Mouse (Mus musculus) embryonic fibroblast, embryonic 13.5 days (primary cell): ENCODE data around the gene Gstm5. TPM values are rescaled to one million over a fixed set of nuclear protein-coding genes. Genes with fewer than 3 reads are reported as not detected.
"Not testable (repeated sequence)": the region's sequence is repeated elsewhere in the genome, so short reads cannot be mapped to it uniquely, and the experiment has no call there.

Experiments
- H3K27ac ChIP-seq: 2 replicates; pipeline ENCODE4 v1.5.1; 2012; ENCODE audit warnings: low read length, control low read depth, inconsistent platforms; ENCODE audit not compliant: insufficient read depth
- H3K4me1 ChIP-seq: 2 replicates; pipeline ENCODE4 v1.6.1; 2011; ENCODE audit warnings: low read length; ENCODE audit not compliant: control insufficient read depth, insufficient read depth
- H3K4me3 ChIP-seq: 2 replicates; pipeline ENCODE4 v1.5.1; 2011; ENCODE audit warnings: mild to moderate bottlenecking, control low read depth, low read length; ENCODE audit not compliant: insufficient read depth
- CTCF ChIP-seq: IDR thresholded peaks from 2 replicates; pipeline ENCODE4 v1.5.1; 2011; ENCODE audit warnings: mild to moderate bottlenecking, control low read depth, low read length, moderate library complexity, borderline replicate concordance; ENCODE audit not compliant: insufficient read depth
- POLR2A ChIP-seq: IDR thresholded peaks from 2 replicates; pipeline ENCODE4 v1.6.1; 2011; ENCODE audit warnings: low read depth, mild to moderate bottlenecking, control low read depth, low read length, moderate library complexity
- polyA plus RNA-seq: library from polyadenylated mRNA; stranded (reverse); fragments of >200 nt; gene quantifications from 2 replicates; pipeline ENCODE4 v1.2.4, GENCODE M21; 2011; ENCODE audit warnings: low read depth; ENCODE audit not compliant: missing spikeins, insufficient read length

The Gstm5 gene
- polyA plus RNA-seq, 1 experiment = 75.4 TPM

DNA sequence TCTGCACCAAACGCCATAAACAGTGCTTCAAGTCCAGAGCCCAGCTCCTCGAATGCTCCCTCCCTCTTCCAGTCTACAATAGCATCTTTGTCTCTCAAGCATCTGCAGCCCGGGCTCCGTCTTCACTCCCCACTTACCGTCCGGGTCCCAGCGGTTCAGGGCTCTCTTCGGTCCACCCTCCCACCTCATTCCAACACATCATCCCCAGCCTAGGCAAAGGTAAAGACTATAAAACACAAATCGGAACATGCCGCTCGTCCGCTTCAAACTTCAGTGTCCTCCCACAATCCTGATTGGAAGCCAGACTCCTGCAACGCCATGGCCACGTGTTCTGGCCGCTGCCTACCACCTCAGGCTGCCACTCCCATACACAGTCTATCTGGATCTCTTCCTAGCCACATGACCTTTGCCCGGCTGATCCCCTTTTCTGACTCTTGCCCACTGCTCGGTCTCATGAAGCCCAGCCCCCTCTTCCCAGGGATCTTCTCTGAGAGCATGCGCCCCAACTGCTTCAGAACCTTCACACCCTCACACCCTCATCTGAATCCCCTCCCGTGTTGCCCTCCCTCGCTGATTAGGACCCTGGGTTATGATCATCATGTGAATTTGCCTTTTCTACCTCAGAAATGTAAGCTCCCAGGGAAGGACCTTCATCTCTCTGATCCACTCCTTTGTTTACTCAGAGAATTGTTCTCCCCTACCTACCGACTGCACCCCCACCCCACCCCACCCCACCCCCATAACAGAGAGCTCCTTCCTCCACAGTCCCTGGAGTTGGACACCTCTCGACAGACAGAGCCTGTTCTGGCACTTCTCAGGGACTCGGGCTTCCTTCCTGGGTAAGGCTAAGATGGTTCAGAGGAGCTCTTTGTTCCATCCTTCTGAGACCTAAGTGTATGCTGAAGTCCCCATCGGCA is 22.0 kb upstream of the Gstm5 start:
- TF ChIP-seq CTCF (no peak), POLR2A (no peak)
- H3K4me1 ChIP-seq = no peaks in the 10 kb centered on the region
- H3K4me3 ChIP-seq = no peak overlapping the region
- H3K27ac ChIP-seq = no peak overlapping the region

DNA sequence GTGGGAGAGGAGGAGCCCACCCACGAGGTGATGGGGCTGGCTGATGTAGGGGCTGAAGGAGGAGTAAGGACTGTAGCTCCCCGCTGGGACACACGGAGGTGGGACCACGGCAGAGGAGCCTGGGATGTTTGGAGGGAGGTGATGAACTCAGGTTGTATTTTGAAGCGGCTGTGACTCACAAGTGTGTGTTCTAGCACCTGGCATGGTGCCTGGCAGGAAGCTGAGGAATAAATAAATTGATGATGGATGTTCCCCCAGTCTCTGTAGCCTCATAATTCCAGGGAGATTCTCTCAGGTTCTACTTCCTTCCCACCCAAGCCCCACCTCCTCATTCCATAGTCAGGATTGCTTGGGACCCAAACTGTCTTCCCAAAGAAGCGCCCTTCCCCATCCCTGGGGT is 20.4 kb upstream of the Gstm5 start:
- no peak overlapping the region for H3K4me3 ChIP-seq
- H3K27ac ChIP-seq = no peak overlapping the region
- H3K4me1 ChIP-seq = no peaks in the 10 kb centered on the region
- TF ChIP-seq POLR2A (no peak), CTCF (no peak)

DNA sequence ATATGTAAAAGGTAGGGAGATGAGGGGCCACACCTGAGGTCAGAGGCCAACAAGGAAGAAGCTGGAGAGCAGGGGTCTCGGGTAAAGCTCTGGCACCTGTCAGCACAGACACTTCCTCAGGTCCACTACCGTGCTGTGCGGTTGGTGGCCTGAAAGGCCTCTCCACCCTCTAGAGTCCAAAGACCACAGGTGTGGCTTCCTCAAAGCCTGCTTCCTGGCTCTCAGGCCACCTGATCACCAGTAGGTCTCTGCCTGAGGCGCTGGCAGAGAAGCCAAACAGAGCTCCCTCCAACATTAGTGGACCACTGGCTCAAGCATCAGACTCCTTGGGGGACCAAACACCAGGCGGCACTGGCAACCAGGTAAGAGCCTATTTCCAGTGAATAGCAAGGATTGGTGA is 18.6 kb upstream of the Gstm5 start, which contains the start of gene Eps8l3:
Eps8l3 (plus strand) TSS at position 225 of the 400 bp plus-strand sequence.
- H3K27ac ChIP-seq = no peak within 1 kb of the TSS
- TF ChIP-seq POLR2A (no peak), CTCF (no peak)
- H3K4me1 ChIP-seq = no peaks in the 10 kb centered on the region
- no peak within 1 kb of the TSS for H3K4me3 ChIP-seq

DNA sequence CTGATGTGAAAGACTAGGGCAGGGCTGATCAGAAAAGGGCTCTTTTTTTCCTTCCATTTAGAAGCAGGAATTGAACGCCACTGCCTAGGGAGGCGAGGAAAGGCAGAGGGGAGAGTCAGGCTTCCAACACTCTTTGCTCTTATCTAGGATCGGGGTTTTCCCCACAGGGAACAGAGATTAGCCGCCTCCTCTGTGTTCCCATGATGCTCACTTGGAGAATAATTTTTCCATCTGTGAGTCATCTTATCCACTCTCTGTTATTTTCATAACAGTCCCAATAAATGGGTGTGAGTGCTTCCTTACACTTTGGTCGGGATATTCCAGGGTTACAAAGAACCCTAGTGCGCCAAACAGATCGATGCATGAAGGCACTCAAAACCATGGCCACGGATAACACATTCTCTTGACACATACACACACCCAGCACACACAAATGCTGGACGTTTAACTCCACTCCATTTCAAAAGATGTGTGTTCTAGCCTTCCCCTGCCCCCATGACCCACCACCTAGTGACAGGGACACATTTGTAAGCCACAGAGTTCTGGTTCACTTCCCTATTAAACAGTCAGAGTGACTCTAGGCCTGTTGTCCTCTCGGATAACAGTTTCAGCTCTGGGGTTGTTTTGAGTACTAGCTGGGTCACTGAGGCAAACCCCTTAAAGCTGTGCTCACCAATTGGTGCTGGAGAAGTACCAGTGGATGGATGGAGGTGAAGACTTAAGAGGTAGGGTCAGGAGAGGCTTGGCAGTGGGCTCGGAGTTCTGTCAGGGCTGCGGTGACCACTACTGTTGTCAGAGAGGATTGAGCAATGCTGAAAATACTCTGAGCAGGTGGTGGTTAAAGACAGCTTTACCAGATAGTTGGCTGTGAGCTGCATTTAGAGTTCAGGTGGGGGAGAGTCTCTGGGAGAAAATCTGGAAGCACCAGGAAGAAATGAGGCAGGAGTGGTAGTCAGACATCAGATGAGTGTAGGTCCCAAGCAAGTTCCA is 17.6 kb upstream of the Gstm5 start:
- H3K27ac ChIP-seq = no peak overlapping the region
- no peak overlapping the region for H3K4me3 ChIP-seq
- no peaks in the 10 kb centered on the region for H3K4me1 ChIP-seq
- no peak for TF ChIP-seq CTCF
- no peak for TF ChIP-seq POLR2A

DNA sequence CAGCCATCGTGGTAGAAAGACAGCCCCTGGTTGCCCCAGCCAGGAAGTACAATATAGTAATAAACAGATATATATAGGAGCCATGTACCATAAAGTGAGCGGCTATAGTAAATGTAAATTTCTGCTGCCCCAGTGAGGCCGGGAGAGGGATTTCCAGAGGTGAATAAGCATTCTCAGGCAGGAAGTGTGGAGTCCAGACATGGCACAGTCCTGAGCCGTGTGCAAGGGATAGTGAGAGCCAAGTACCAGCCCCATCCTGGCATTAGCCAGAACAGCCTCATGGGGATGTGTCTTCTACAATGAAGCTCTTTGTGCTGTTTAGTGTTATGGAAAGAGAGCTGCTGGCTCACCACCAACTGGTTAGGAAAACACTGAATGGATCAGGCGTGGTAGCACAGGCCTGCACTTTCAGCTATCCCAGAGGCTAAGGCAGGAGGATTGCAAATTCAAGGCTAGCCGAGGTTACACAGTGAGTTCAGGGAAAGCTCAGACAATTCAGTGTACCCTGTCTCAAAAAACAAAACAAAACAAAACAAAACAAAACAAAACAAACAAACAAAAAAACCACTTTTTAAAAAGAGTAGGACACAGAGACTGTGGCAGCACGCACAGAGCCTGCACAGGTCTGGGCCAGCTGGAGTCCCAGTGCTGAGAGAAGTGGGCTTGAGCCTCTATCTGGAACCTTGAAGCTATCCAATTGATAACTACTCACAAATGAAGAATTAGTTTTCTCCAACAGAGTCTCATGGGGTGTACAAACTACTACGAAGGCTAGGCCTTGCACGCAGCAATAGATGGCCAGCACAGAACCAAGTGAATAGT is 7.7 kb upstream of the Gstm5 start:
- Histone ChIP-seq H3K4me3 (no peak overlapping the region), H3K4me1 (no peaks in the 10 kb centered on the region), H3K27ac (no peak overlapping the region)
- TF ChIP-seq POLR2A = no peak
- no peak for TF ChIP-seq CTCF

DNA sequence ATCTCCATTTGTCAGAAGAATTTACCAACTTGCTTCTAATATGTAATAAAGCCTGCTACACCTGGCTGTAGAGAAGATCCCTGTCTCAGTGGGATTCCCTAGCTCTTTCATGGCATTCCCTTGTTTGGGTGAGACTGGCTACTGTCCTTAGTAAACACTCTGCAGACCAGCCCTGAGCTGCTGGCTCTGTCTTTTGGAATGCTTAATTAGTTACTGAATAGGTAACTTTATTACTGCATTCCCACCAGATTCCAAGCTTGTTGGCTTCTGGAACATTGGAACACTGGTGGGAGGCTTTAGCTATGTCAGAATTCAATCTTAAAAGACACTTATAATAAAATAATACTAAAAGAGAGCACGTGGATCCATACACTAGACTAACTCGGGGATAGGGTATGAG is 6.4 kb upstream of the Gstm5 start:
- not testable (repeated sequence) for H3K4me3 ChIP-seq, H3K27ac ChIP-seq, H3K4me1 ChIP-seq

DNA sequence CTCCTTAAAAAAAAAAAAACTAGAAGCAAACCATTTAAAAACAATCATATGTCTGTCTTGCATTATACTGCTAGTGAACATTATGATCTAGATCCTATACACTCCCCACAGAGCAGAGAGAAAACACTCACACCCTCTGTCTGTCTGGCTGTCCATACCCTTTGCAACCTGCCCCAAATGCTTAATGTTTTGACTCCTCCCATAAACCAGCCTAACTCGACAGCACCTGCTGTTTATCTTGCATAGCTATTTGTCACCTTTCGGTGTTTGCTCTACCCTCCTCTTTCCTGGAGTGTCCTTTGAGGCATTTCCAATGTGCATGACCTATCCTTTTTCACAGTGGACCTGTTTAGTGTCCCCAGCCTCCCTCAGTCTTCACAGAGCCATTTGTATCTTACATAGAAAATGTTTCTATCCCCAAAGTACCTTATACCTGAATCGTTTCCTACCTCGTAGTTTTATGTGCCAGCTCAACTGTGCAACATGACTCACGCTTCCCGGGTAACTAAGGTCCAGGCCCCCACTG is 364 bp upstream of the Gstm5 start:
- peak overlapping the region; percentile 24 for H3K4me3 ChIP-seq
- no peak overlapping the region for H3K27ac ChIP-seq
- no peak for TF ChIP-seq POLR2A
- no peak for TF ChIP-seq CTCF
- no peaks in the 10 kb centered on the region for H3K4me1 ChIP-seq

DNA sequence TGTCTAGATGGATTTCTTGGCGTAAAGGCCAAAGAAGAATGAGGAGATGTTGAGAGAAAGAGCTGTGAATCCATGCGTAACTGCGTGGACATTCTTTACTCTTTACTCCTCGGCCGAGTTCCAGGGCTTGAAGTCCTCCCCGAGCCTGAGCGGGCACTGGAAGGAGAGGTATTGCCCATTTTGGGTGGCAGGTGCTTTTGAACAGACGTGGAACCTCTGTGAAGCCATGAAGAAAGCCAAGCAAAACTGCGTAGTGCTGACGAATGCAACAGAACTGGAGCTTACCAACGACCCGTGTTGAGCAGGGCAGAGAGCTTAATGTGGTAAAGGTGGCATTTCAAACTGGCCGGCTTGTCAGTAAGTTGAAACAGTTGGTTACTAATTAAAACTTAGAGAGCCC is 3.1 kb downstream of the Gstm5 start:
- no peak overlapping the region for H3K27ac ChIP-seq
- TF ChIP-seq POLR2A (no peak), CTCF (no peak)

More for the DNA sequence above, 3.1 kb downstream of the Gstm5 start:
- H3K4me1 ChIP-seq = no peaks in the 10 kb centered on the region
- H3K4me3 ChIP-seq = no peak overlapping the region
